Mouse (Mus musculus) megakaryocyte, embryonic 14.5 days (primary cell): ENCODE results near the gene Cpd.

Experiments
- FLI1 ChIP-seq: IDR thresholded peaks from 2 replicates; pipeline ENCODE4 v1.6.1; 2012; ENCODE audit warnings: low read length, inconsistent platforms, mixed read lengths
- GATA1 ChIP-seq: IDR thresholded peaks from 3 replicates; pipeline ENCODE4 v1.6.1; 2012; ENCODE audit warnings: mixed read lengths, low read length, inconsistent platforms, borderline replicate concordance

DNA sequence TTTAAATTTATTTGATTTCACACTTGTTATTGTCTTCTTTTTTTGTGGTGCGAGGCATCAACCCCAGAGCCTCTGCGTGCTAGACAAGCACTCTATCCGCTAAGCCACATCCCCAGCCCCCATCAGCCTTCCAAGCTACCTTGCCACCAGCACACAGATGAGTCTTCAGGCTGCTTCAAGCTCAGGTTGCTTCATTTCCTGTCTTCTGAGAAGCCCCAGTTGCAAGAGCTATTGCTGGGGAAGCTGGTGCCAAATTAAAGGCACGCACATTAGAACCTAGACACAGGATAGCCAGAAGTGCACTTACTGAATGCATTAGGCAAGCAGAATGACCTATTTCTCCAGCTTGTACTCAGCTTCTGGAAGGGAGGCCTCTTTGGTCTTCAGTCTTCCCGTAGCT lies 33.0 kb upstream of the Cpd start:
- no peak for TF ChIP-seq GATA1
- TF ChIP-seq FLI1: no peak
